Mouse (Mus musculus) layer of hippocampus, postnatal 36 days (tissue): ENCODE results near the gene Anxa7. TPM values are rescaled to one million over a fixed set of nuclear protein-coding genes. Genes with fewer than 3 reads are reported as not detected.

Experiments
- DNase-seq, 2 experiments: peaks; one replicate each; pipeline ENCODE4 v3.0.0; 2022
- total RNA-seq, 2 experiments: library from RNA; stranded (reverse); gene quantifications; 2 replicates each; pipeline ENCODE4 v1.2.3; 2021

Gene Anxa7
- total RNA-seq, 2 experiments from 2014 or later: 68.0 to 69.7 TPM

- DNase-seq: no peak
Observed at GRCm38 (mm10) chr14:20431726-20432125, 48.2 kb downstream of the Anxa7 start.

DNA sequence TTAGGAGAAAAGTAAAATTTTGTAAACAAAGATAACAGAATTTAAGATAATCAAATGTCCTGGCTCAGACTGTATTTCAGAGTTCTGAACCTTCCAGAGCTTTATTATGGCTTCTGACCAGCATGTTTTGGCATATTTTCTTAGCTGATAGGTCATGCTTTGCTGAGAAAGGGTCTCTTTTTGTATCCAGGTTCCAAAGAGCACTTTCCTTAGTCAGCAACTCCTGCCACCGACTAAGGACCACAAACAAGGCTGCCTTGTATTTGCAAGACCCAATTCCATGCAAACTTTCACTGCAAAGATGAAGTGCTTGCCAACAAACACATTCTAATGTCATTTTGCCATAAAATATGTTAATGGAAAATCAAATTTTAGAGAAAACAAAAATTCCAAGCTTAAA, 50.1 kb downstream of the Anxa7 start:
- no peak for DNase-seq

DNA sequence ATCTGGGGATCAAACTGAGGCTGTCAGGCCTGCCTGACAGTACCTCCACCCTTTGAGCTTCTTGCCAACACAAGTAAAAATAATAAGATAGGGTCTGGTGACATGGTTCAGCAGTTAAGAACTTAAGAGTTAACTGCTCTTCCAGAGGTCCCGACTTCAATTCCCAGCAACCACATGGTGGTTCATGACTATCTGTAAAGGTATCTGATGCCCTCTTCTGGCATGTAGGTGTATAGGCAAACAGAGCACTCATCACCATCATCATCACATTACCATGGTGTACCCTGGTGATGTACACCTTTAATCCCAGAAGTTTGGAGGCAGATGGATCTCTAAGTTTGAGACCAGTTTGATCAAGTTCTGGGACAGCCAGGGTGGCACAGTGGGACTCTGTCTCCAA, 51.3 kb downstream of the Anxa7 start:
- DNase-seq: no peak

DNA sequence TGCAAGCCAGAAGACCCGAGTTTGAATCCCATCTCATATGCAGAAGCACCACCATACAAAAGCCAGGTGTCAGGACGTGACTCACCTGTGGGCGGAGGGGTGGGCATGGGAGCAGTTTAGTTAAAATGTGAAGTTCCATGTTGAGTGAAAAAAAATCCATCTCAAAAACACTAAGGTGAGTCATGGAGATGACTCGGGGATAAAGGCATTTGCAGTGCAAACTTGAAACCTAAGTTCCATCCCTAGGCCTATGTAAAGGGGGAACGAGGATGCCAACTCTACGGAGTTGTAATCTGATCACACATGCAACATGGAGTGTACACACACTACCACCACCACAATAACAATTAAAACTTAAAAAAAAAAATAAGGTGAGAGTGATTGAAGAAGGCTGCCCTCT, 56.9 kb downstream of the Anxa7 start:
- no peak for DNase-seq

DNA sequence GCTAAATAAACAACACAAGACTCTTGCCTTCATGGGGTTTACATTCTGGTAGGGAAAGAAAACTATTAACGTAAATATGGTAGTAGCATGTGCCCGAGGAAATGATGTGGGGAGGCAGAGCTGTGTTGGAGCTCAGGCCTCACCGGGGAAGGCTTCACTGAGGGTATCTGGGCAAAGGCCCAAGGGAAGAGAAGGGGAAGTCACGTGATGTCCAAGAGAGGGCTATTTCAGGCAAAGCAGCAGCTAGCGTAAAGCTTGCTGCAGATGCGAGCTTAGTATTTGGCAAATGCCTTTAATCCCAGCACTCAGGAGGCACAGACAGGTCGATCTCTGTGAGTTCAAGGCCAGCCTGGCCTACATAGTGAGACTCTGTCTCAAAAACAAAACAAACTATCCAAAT, 57.7 kb downstream of the Anxa7 start:
- no peak for DNase-seq

Other genes starting within 250 kb of the Anxa7 start
- gene Kcnk16, start 210.9 kb downstream of the Anxa7 start, total RNA-seq: not detected
- gene Nudt13, start 185.4 kb downstream of the Anxa7 start, total RNA-seq: 10 to 100 TPM; 21.7 to 22.9 TPM
- 10 to 100 TPM; 34.9 to 35.5 TPM for gene Ecd, start 132.0 kb downstream of the Anxa7 start, total RNA-seq
- gene Fam149b, start 132.0 kb downstream of the Anxa7 start, total RNA-seq: 10 to 100 TPM; 50.8 to 53.1 TPM
- gene Dnajc9, start 91.2 kb downstream of the Anxa7 start, total RNA-seq: 10 to 100 TPM; 24.8 to 25.0 TPM
- 10 to 100 TPM; 34.0 to 37.4 TPM for gene Mrps16, start 86.5 kb downstream of the Anxa7 start, total RNA-seq
- 1 to 10 TPM in 1 of 2 experiments, under 1 TPM in 1; 0.75 to 2.4 TPM for gene Cfap70, start 27.9 kb downstream of the Anxa7 start, total RNA-seq
- 1 to 10 TPM; 1.3 to 1.5 TPM for gene Mss51, start 16.8 kb upstream of the Anxa7 start, total RNA-seq
- 100 to 1,000 TPM; 306 to 322 TPM for gene Ppp3cb, start 66.4 kb upstream of the Anxa7 start, total RNA-seq
- gene Usp54, start 160.9 kb upstream of the Anxa7 start, total RNA-seq: 10 to 100 TPM; 49.1 to 57.8 TPM
- gene Myoz1, start 176.4 kb upstream of the Anxa7 start, total RNA-seq: not detected
- gene Synpo2l, start 188.2 kb upstream of the Anxa7 start, total RNA-seq: under 1 TPM; 0.15 TPM
- gene Sec24c, start 194.2 kb upstream of the Anxa7 start, total RNA-seq: 100 to 1,000 TPM; 116 to 125 TPM
- gene Fut11, start 214.8 kb upstream of the Anxa7 start, total RNA-seq: 10 to 100 TPM; 15.1 to 16.4 TPM
- 10 to 100 TPM; 48.8 to 50.0 TPM for gene Chchd1, start 222.9 kb upstream of the Anxa7 start, total RNA-seq
- 100 to 1,000 TPM; 154 to 187 TPM for gene Zswim8, start 227.4 kb upstream of the Anxa7 start, total RNA-seq